Mouse (Mus musculus): Measurements from ENCODE around the gene Tigd2. TPM values are rescaled to one million over a fixed set of nuclear protein-coding genes. Genes with fewer than 3 reads are reported as not detected.
"Not testable (repeated sequence)": the region's sequence is repeated elsewhere in the genome, so short reads cannot be mapped to it uniquely, and the experiment has no call there.

Gene Tigd2
- polyA plus RNA-seq, 1 experiment from 2014 or later = 12.1 TPM

DNA sequence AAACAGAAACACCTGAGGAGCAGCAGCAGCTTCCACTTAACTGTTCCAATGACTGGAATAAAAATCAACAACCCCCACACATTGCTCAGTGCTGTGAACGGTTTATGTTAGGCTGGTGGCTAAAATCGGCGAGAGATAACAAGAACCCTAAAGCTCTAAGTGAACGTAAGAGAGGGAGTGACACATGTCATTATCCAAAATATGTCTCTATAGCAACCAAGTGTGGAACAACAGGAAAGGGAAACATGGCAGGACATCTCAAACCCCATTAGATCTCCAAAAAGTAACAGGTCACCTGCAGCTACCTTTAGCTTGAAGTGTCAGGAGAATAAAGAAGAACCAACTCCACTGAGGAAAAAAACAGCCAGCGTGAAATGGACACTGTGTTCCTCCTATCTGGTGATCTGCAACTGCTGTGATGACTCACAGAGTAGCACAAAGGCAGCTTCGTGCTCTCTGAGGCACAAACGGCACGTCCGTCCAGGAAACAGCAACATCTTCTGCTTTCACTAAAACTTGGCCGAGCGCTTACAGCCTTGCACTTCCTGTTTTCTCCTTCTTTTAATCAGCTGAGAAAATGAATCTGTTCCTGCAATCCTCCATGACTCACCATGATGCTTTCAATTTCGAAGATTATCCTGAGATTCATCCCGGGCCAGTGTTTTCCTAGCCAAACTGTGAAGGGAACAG, 23.5 kb upstream of the Tigd2 start:
- 0 out of 2 replicates have a peak overlapping the region, but pooled peaks have one; percentile 19 for H3K4me2 ChIP-seq (ENCODE audit: low read depth, low read length)
- H3K4me1 ChIP-seq (replicated peaks; ENCODE audit: control insufficient read depth, insufficient read depth, low read length) = no peaks in the 10 kb centered on the region
- H3K9me3 ChIP-seq (ENCODE audit: control insufficient read depth, low read length) = no peaks in the 10 kb centered on the region
- no peak overlapping the region for H3K4me3 ChIP-seq (ENCODE audit: low read length)
- H3K36me3 ChIP-seq (ENCODE audit: control insufficient read depth, insufficient read depth, low read length) = no peaks in the 10 kb centered on the region
- H3K27ac ChIP-seq (ENCODE audit: low read length) = no peak overlapping the region
- no peaks in the 10 kb centered on the region for H3K27me3 ChIP-seq (ENCODE audit: control insufficient read depth, insufficient read depth, low read depth, low read length)
- 45% methylated on average over 13 of the region's 13 CpGs for WGBS
- ATAC-seq (ENCODE audit: low read depth) = peak; percentile 28; the same call in 1 of the 2 replicates
- no peak overlapping the region for H3K9ac ChIP-seq (ENCODE audit: low read length)

DNA sequence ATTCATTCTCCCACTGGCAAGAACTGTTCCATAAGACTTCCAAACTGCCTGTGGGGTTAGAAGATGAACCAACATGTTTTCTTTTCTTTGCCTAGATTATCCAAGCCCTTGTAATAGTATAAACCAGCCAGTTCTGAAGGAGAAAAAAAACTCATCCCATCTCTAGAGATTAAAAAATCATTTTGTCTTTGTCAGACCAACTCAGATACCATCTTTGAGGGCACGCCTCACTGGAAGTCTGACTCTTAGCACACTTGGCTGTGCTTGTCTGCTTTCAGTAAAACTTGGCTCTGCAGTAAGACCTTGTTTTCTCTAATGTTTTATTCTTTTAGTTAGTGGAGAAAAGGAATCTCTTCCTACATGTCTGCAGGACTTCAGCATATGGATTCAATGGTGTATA, 18.7 kb upstream of the Tigd2 start:
- no peak overlapping the region for H3K27ac ChIP-seq (ENCODE audit: low read length)
- ATAC-seq (ENCODE audit: low read depth) = no peak

DNA sequence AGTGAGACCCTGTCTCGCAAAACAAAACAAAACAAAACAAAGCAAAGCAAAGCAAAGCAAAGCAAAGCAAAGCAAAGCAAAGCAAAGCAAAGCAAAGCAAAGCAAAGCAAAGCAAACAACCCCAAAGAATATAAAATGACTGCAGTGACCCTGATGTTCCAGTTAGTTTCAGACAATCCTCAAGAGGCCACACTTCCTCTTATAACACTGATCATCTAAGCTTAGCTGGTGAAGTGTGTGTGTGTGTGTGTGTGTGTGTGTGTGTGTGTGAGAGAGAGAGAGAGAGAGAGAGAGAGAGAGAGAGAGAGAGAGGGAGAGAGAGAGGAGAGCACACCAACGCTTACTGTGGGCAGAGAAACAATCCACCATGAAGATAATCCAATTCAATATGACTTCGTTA, 14.2 kb upstream of the Tigd2 start:
- not testable (repeated sequence) for H3K27me3 ChIP-seq (ENCODE audit: control insufficient read depth, insufficient read depth, low read depth, low read length); H3K27ac ChIP-seq (ENCODE audit: low read length); H3K36me3 ChIP-seq (ENCODE audit: control insufficient read depth, insufficient read depth, low read length); H3K4me2 ChIP-seq (ENCODE audit: low read depth, low read length); H3K9ac ChIP-seq (ENCODE audit: low read length); ATAC-seq (ENCODE audit: low read depth); H3K4me3 ChIP-seq (ENCODE audit: low read length); H3K9me3 ChIP-seq (ENCODE audit: control insufficient read depth, low read length); H3K4me1 ChIP-seq (replicated peaks; ENCODE audit: control insufficient read depth, insufficient read depth, low read length)
- 76% methylated on average over 3 of the region's 3 CpGs for WGBS

More for the DNA sequence above, 18.7 kb upstream of the Tigd2 start:
- H3K9me3 ChIP-seq (ENCODE audit: control insufficient read depth, low read length) = no peaks in the 10 kb centered on the region
- H3K4me2 ChIP-seq (ENCODE audit: low read depth, low read length) = no peak overlapping the region
- no peak overlapping the region for H3K9ac ChIP-seq (ENCODE audit: low read length)
- no peaks in the 10 kb centered on the region for H3K36me3 ChIP-seq (ENCODE audit: control insufficient read depth, insufficient read depth, low read length)
- no peaks in the 10 kb centered on the region for H3K4me1 ChIP-seq (replicated peaks; ENCODE audit: control insufficient read depth, insufficient read depth, low read length)
- 60% methylated on average over 1 of the region's 1 CpGs for WGBS
- H3K4me3 ChIP-seq (ENCODE audit: low read length) = no peak overlapping the region
- H3K27me3 ChIP-seq (ENCODE audit: control insufficient read depth, insufficient read depth, low read depth, low read length) = no peaks in the 10 kb centered on the region

DNA sequence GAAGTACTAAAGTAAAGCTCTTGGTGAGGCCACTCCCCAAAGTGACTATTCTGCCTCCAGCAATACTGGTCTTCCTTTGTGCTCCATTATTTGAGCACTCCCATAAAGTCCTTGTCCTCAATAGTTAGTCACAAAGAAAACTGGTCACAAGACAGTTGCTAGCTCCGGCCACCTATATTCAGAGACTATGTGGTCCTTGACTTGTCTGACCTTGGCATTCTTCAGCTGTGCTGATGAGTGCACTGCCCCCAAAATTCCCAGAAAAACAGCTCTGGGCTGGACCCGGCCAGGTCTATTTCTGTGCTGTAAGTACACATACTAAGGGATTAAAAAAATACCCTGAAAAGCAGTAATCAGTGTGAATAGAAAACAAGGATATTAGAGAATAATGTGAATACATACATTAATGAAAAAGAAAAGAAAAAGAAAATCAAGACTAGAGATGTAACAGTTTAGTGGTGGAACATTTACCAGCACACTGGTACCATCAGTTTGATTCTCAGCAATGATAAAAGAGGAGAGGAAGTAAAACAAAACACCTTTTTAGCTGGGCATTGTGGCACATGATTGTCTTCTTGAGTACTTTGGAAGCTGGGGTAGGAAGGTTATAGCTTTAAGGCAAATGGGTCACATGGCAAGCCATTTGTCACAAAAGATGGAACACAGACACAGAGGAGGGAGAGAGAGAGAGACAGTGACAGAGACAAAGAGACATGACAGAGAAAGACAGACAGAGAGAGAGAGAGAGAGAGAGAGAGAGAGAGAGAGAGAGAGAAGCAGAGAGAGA, 12.6 kb upstream of the Tigd2 start:
- no peaks in the 10 kb centered on the region for H3K9me3 ChIP-seq (ENCODE audit: control insufficient read depth, low read length)
- no peak for ATAC-seq (ENCODE audit: low read depth)
- H3K4me3 ChIP-seq (ENCODE audit: low read length) = no peak overlapping the region
- no peak overlapping the region for H3K9ac ChIP-seq (ENCODE audit: low read length)
- H3K27me3 ChIP-seq (ENCODE audit: control insufficient read depth, insufficient read depth, low read depth, low read length) = no peaks in the 10 kb centered on the region
- H3K4me2 ChIP-seq (ENCODE audit: low read depth, low read length) = no peak overlapping the region
- WGBS = 46% methylated on average over 2 of the region's 2 CpGs
- H3K4me1 ChIP-seq (replicated peaks; ENCODE audit: control insufficient read depth, insufficient read depth, low read length) = no peaks in the 10 kb centered on the region
- H3K36me3 ChIP-seq (ENCODE audit: control insufficient read depth, insufficient read depth, low read length) = no peaks in the 10 kb centered on the region
- H3K27ac ChIP-seq (ENCODE audit: low read length) = no peak overlapping the region

DNA sequence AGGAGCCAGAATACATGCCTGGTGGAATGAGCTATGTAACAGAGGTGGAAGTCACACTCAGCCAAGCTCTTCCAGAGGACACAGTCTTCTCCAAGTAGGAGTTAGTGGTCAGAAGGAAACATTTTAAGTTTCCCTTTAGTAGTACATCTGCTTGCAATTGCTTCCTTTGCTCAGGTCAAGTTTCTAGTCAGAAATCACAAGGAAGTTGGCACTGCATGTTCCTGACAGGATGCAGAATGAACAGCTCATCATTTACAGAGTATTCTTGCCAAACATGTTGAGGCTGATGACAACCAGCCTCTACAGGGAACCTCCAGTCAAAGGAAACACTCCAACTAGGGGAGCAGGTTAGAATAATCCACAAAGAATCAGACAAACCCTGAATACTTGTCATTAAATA, 11.9 kb upstream of the Tigd2 start:
- Histone ChIP-seq H3K9ac (ENCODE audit: low read length) (no peak overlapping the region), H3K4me2 (ENCODE audit: low read depth, low read length) (no peak overlapping the region), H3K27ac (ENCODE audit: low read length) (no peak overlapping the region), H3K4me3 (ENCODE audit: low read length) (no peak overlapping the region), H3K4me1 (replicated peaks; ENCODE audit: control insufficient read depth, insufficient read depth, low read length) (no peaks in the 10 kb centered on the region), H3K36me3 (ENCODE audit: control insufficient read depth, insufficient read depth, low read length) (no peaks in the 10 kb centered on the region), H3K27me3 (ENCODE audit: control insufficient read depth, insufficient read depth, low read depth, low read length) (no peaks in the 10 kb centered on the region), H3K9me3 (ENCODE audit: control insufficient read depth, low read length) (no peaks in the 10 kb centered on the region)
- no peak for ATAC-seq (ENCODE audit: low read depth)

DNA sequence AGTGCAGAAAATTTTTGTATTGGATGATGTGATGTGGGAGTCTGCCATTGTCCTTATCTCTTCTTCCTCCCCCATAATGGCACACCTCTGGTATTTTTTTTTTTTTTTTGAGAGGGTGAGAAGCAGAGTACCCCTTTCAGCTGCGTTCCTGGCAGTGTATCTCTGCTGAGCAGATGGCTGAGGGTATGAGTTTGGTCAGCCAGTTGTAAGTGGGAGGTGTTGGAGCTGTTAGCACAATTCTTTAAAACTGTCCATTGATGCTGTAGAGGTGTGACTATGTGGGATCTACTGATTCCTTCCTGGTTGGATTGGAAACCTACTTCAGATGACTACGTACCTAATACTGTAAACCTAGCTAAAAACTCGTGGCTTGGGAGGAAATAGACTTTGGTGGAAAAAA, 10.3 kb upstream of the Tigd2 start:
- no peak for ATAC-seq (ENCODE audit: low read depth)
- H3K4me3 ChIP-seq (ENCODE audit: low read length) = no peak overlapping the region
- no peaks in the 10 kb centered on the region for H3K4me1 ChIP-seq (replicated peaks; ENCODE audit: control insufficient read depth, insufficient read depth, low read length)
- H3K9me3 ChIP-seq (ENCODE audit: control insufficient read depth, low read length) = no peaks in the 10 kb centered on the region
- H3K27me3 ChIP-seq (ENCODE audit: control insufficient read depth, insufficient read depth, low read depth, low read length) = no peaks in the 10 kb centered on the region
- WGBS = 79% methylated on average over 3 of the region's 3 CpGs
- no peak overlapping the region for H3K4me2 ChIP-seq (ENCODE audit: low read depth, low read length)
- no peak overlapping the region for H3K9ac ChIP-seq (ENCODE audit: low read length)
- no peaks in the 10 kb centered on the region for H3K36me3 ChIP-seq (ENCODE audit: control insufficient read depth, insufficient read depth, low read length)
- no peak overlapping the region for H3K27ac ChIP-seq (ENCODE audit: low read length)

DNA sequence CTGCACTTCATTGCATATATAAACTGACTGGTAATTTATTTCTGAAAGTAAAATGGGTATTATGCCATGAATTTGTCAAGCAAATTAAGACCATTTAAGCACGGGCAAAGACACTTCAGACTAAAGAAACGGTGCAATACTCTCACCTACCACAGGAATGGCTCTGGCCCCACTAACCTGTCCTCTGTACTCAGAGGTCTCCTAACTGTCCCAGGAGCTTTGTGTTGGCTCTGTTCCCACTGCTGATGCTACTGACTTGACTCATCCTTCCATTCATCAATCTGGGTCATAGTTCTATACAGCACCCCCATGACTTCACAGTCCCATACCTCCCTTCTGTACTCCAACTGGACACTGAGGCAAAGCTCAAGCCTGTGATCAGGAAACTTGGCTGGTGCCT, 9.6 kb upstream of the Tigd2 start:
- no peak for ATAC-seq (ENCODE audit: low read depth)
- 83% methylated on average over 2 of the region's 2 CpGs for WGBS
- H3K4me1 ChIP-seq (replicated peaks; ENCODE audit: control insufficient read depth, insufficient read depth, low read length) = no peaks in the 10 kb centered on the region
- no peaks in the 10 kb centered on the region for H3K9me3 ChIP-seq (ENCODE audit: control insufficient read depth, low read length)
- H3K4me3 ChIP-seq (ENCODE audit: low read length) = no peak overlapping the region
- H3K27ac ChIP-seq (ENCODE audit: low read length) = no peak overlapping the region
- H3K36me3 ChIP-seq (ENCODE audit: control insufficient read depth, insufficient read depth, low read length) = no peaks in the 10 kb centered on the region
- no peak overlapping the region for H3K4me2 ChIP-seq (ENCODE audit: low read depth, low read length)
- H3K27me3 ChIP-seq (ENCODE audit: control insufficient read depth, insufficient read depth, low read depth, low read length) = no peaks in the 10 kb centered on the region
- no peak overlapping the region for H3K9ac ChIP-seq (ENCODE audit: low read length)

DNA sequence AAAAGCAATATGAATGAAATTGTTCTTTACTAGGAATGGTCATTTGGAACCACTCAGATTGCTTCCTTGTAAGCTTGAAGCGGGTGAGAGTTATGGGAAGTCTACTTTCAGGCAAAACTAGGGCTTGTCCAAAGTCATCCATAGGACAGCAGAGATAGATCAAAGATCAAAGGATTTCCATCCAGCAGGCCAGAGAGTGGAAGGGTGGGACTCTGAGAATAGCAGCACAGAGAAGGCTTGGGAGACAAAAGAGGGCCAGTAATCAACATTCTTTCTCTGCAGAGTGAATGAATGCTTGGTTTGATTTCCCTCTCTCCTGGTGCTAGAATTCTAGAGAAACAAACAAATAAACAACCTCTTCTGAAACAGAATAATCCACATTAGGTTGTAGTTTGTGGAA, 1.1 kb upstream of the Tigd2 start:
- Histone ChIP-seq H3K4me3 (ENCODE audit: low read length) (no peak overlapping the region), H3K27ac (ENCODE audit: low read length) (no peak overlapping the region), H3K9me3 (ENCODE audit: control insufficient read depth, low read length) (no peaks in the 10 kb centered on the region), H3K4me2 (ENCODE audit: low read depth, low read length) (no peak overlapping the region), H3K36me3 (ENCODE audit: control insufficient read depth, insufficient read depth, low read length) (no peaks in the 10 kb centered on the region), H3K27me3 (ENCODE audit: control insufficient read depth, insufficient read depth, low read depth, low read length) (no peaks in the 10 kb centered on the region), H3K9ac (ENCODE audit: low read length) (no peak overlapping the region), H3K4me1 (replicated peaks; ENCODE audit: control insufficient read depth, insufficient read depth, low read length) (peaks cover 6% of the 10 kb centered on the region)
- 90% methylated on average over 1 of the region's 1 CpGs for WGBS
- ATAC-seq (ENCODE audit: low read depth) = no peak

DNA sequence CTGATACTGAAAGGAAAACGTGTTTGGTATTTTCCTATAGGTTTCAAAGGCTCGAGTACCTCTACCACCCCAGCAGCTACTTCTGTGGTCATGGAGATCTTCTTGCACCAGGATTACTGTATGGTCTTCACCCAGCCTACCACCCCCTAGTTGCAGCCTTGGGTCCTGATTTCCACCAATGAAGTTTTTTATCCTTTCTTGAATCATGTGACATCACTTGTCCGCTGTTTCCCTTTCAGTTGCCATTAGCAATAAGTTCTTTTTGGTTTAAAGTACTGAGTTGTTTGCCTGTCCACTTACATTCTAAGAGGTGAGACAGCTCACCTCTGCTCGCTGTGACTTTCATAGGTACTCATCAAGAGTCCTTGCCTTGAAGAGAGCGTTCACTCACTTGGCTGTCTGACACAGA, 633 bp downstream of the Tigd2 start:
- Histone ChIP-seq H3K36me3 (ENCODE audit: control insufficient read depth, insufficient read depth, low read length) (no peaks in the 10 kb centered on the region), H3K27ac (ENCODE audit: low read length) (peak overlapping the region; percentile 93), H3K4me1 (replicated peaks; ENCODE audit: control insufficient read depth, insufficient read depth, low read length) (peaks cover 6% of the 10 kb centered on the region), H3K9me3 (ENCODE audit: control insufficient read depth, low read length) (no peaks in the 10 kb centered on the region), H3K4me2 (ENCODE audit: low read depth, low read length) (peak overlapping the region; percentile 59), H3K4me3 (ENCODE audit: low read length) (peak overlapping the region; percentile 95), H3K27me3 (ENCODE audit: control insufficient read depth, insufficient read depth, low read depth, low read length) (no peaks in the 10 kb centered on the region), H3K9ac (ENCODE audit: low read length) (peak overlapping the region; percentile 93)
- WGBS = 20% methylated on average over 5 of the region's 5 CpGs
- peak; percentile 78 for ATAC-seq (ENCODE audit: low read depth)
